Mouse (Mus musculus): ENCODE results near the gene Ptprs.

Ptprs gene

DNA sequence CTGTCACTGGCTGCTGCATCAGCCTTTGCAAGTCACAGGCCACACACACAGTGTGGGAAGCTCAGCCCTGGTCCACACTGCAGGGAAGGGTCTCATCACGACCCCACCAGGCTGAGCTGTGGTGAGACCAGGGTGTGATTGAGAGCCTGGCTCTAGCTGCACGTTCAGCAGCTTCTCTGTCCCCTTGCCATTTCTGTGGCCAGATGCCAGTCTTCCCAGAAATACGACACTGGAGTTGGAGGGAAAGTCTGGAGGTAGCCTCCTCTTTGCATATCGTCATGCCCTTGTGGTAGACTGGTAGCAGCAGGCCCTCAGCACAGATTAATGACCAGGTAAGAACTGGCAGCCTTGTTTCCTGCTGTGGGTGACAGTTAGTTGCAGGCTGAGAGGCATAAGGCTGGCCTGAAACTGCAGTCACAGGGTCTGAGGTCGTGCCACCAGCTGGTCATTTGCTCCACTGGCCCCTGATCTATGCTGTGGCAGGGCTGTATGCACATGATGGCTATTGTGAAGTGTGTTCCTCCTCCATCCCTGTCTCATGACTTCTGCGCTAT, 96.9 kb downstream of the Ptprs start:
- DNase-seq (ENCODE audit: low spot score), result no peak

DNA sequence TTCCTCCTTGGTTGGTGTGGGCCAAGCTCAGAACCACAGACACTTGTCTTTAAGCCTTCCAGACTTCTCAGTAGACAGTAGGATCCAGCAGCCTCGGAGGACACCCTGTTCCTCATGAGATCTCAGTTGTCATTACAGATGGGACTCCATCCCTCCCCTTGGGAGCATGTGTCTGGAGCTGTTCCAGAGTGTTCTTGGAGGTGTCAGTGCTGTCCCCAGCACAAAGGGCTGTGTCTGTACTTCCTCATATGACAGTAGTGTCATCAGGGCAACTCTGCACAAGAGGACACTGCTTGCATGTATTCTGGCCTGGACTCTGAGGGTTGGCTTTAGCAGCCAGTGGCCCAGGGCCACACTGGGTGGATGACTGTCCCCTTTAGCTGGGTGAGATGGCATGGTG, 101.4 kb downstream of the Ptprs start:
- DNase-seq (ENCODE audit: low spot score), result no peak

DNA sequence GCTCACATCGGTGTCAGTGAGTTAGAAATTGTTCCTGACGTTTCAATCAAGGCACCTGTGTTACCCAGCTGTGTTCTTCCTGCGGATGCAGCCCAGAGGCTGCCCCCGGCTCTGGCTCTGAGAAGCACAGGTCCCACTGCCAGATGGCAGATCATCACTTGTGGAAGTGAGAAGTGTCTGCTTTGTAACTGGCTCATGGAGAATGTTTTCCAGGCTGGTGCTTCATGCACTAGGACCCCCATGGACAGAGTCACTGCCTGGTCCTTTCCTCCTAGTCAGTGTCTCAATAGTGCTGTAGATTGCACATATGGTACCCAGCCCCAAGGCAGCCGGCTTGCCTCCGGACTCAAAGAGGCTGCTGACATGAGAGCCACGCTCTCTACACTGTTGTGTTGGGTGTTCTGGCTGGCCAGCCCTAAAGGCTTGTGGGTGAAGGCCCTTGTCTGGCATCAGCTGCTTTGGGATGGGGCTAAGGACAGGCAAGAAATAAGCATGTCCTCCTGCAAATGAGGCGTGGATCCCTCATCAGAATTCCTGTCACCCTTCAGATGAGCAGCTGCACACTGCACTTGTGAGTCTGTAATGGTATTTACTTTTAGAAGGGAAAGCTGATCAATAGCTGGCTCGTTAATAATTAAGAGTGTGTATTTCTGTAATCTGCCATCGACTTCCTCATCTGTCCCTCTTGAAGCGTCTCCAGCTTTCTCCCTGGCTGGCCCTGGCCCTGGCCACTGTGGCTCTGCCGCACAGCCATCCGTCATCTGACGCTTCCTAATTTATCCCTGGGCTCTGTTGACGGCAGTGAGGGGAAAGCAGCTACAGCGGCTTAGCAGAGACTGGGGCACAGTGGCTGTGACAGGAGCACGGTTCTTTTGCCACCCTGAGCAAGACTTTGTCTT, 102.9 kb downstream of the Ptprs start:
- no peak for DNase-seq (ENCODE audit: low spot score)

DNA sequence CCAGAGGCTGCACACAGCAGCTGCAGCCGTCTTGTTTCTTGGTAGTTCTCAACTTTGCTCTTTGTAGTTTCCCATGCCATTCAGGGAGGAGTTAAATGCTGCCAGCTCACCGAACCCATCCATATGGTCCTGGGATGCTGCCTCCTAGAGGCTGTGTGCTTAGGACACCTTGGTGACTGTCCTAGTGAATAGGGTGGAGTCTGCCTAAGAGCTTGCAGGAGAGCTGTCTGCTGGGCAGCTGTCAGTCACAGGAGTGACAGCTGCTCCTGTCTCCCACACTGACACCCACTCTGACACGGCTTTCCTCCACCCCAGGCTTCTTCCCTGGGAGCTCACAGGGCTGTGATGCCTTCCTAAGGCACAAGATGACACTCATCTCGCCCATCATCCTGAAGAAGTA, 104.2 kb downstream of the Ptprs start:
- DNase-seq (ENCODE audit: low spot score), result no peak

DNA sequence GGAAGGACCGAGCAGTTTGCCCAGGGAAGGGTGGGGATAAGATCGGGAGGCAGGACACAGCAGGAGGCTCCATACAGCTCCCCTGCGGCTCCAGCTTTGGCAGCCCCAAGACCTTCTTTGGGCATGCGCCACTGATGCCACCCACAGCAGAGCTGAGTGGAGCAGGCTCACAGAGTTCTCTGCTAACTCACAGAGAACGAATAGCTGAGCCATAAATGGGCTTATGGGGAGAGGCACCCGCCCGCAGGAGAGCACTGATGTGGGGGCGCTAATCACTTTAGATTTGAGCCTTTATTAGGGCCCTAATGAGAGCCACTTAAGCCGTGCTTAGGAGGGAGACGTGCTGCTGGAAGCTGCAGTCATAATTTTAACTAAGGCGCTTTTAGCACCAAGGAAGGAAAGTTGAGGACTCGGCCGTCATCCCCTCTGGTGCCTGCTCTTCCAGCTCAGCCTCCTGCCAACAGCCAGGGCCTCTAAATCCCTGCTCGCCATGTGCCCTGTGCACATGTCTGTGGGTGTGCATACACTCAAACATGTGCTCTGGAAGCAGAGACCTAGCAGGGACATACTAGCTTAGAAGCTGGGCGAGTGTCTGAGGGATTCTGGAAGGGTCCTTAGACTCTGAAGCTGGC, 105.1 kb downstream of the Ptprs start:
- DNase-seq (ENCODE audit: low spot score), result no peak

DNA sequence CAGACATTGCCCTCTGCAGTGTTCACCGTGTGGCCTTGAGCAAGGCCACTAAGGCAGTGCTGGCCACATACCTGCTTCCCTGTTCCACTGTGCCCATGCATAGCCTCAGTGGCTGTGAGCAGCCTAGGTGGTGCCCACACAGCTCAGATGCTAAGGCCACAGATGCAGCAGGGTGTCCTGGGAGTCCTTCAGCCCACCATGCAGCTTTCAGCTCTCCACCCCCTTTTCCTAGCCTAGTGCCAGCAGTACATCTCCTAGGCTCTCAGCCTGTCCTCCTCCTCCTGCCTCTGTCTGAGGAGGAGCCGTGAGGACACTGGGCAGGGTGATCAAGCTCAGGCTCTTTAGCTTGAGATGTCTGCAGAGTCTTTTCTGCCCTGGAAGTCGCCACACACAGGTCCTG, 106.2 kb downstream of the Ptprs start:
- DNase-seq (ENCODE audit: low spot score), result no peak

DNA sequence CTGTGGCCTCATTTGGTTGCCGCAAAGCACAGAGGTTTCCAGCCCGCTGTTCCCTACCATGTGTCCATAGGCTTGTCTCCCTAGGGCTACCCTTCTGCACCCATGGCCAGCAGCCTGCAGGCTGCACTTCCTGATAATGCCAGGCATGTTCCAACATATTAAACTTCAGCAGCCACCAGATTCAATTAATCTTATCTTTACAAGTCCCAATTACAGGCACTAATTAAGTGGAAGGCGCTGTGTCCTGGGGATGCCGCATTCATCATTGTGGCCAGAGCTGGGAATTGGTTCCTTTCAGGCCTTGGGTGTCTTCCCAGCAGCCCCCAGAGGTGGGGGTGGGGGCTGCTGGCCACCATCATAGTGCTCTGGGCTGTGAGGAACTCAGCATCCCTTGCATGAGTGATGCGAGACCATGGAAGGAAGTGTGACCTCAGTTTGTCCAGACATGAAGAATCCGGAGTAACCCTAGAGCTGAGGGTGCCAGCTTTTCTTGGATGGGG, 107.9 kb downstream of the Ptprs start:
- DNase-seq (ENCODE audit: low spot score), result no peak

DNA sequence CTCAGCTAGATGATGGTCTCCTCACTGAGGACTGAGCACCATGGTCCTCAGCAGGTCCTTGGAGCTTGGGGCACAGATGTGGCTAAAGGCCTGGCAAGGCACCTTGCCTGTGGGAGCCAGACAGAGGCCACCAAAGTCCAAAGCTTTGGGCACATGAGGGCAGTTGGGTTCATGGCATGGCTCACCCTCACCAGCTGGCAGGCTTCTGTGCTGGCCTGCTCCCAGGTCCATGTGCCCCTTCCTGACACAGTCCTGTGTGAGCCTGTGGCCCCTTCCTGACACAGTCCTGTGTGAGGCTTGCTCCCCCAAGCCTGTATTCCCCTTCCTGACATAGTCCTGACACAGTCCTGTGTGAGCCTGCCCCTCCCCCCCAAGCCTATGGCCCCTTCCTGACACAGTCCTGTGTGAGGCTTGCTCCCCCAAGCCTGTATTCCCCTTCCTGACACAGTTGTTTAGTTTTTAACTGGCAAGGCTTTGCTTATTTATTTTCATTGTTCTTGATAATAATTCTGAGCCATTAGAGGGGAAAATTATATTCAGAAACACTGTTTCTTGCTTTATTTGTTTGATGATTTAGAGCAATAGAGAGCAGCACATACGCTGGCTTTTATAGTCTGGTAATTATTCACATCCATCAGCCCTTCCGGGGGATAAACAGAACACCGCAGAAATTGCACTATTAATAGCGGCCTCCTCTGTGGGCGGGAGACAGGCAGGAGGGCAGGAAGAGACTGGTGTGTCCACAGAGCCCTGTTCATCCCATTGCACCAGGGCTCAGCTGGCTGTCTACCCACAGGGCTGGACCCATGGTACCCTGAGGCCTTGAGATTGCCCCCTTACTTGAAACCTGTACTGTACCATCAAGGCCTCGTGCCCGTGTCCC, 110.3 kb downstream of the Ptprs start:
- DNase-seq (ENCODE audit: low spot score), result no peak

Measured in urinary bladder, postnatal 10 days (tissue).